Mouse (Mus musculus) embryonic fibroblast, embryonic 13.5 days (primary cell): ENCODE data around the gene Gfpt2.

ENCODE experiments used
- CTCF ChIP-seq: IDR thresholded peaks from 2 replicates; pipeline ENCODE4 v1.5.1; 2011; ENCODE audit warnings: mild to moderate bottlenecking, control low read depth, low read length, moderate library complexity, borderline replicate concordance; ENCODE audit not compliant: insufficient read depth
- POLR2A ChIP-seq: IDR thresholded peaks from 2 replicates; pipeline ENCODE4 v1.6.1; 2011; ENCODE audit warnings: low read depth, mild to moderate bottlenecking, control low read depth, low read length, moderate library complexity

DNA sequence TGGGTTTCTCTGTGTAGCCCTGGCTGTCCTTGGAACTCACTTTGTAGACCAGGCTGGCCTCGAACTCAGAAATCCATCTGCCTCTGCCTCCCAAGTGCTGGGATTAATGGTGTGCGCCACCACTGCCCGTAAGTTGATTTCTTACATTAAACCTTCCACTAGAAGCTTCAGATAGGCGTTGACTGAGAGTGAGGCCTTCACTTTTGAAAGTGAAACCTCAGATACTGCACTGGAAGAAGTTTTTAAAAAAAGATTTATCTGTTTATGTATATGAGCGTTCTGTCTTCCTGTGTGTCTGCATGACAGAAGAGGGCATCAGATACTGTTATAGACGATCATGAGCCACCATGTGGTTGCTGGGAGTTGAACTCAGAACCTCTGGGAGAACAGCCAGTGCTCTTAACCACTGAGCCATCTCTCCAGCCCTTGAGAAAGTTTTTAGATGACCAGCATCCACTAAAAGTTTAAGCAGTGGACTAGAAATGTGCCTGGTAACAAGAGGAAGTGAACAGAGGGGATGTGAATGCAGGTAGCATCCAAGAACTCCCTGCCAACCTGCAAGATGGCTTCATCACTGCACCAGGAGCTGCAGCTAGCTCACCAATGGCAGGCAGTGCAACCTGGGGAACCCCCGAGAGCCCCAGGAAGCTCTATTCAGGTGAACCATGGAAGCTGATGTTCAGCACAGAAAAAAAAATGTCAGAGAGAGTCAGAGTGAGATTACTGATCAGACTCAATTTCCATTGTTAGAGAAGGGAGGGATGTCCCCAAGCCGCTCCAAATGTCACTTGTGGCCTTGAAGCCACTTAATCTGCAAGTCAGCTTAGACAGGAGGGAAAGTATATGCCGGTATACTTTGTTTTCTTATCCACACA lies 23.1 kb upstream of the Gfpt2 start:
- TF ChIP-seq CTCF (no peak), POLR2A (no peak)
